Mouse (Mus musculus) liver, embryonic 14.5 days (tissue): ENCODE measurements at regions not wholly inside any gene's neighbourhood (a gene's known extent, or its start where the extent isn't known, plus 50 kb on each side); places are given as distances from the start of the nearest gene placed in this dataset.
A peak's percentile ranks its signal among the peaks of the same experiment; 100 is the strongest.

Source experiments
- ATAC-seq: fragments of 200-750 bp; cut with Nextera tagmentation; 2 replicates; pipeline ENCODE4 v1.8.0; 2017; ENCODE audit warnings: moderate number of reproducible peaks, mild to moderate bottlenecking, moderate library complexity; ENCODE audit not compliant: insufficient read depth
- DNase-seq, 3 experiments: peaks; one replicate each; pipeline ENCODE4 v3.0.0-alpha.2; 2012 to 2013; ENCODE audit warnings: low read depth in 3 of 3, low spot score in 3 of 3
- H3K27ac ChIP-seq: fragments of 300-500 bp; sonication (generic); 2 replicates; pipeline ENCODE4 v1.5.1; 2014; ENCODE audit warnings: moderate library complexity, mild to moderate bottlenecking, control low read depth, inconsistent platforms
- H3K27me3 ChIP-seq: fragments of 300-500 bp; sonication (generic); 2 replicates; pipeline ENCODE4 v1.6.1; 2014; ENCODE audit warnings: mild to moderate bottlenecking, low read length, moderate library complexity; ENCODE audit not compliant: control insufficient read depth, insufficient read depth
- H3K36me3 ChIP-seq: fragments of 300-500 bp; sonication (generic); replicated peaks from 2 replicates; pipeline ENCODE4 v1.6.1; 2014; ENCODE audit warnings: low read depth; ENCODE audit not compliant: control insufficient read depth, insufficient read depth
- H3K4me1 ChIP-seq, 2 experiments: fragments of 200-500 bp in 1 of 2; fragments of 300-500 bp in 1 of 2; sonication (generic) in 1 of 2; replicated peaks; 2 replicates each; pipeline ENCODE4 v1.6.1; 2012 to 2014; ENCODE audit warnings: antibody characterized with exemption in 1 of 2, inconsistent platforms in 1 of 2, low read length in 1 of 2; ENCODE audit not compliant: control insufficient read depth in 2 of 2, insufficient read depth in 2 of 2
- H3K4me2 ChIP-seq: fragments of 300-500 bp; sonication (generic); 2 replicates; pipeline ENCODE4 v1.6.1; 2014; ENCODE audit warnings: low read depth, mild to moderate bottlenecking, control low read depth, moderate library complexity
- H3K4me3 ChIP-seq, 2 experiments: fragments of 200-500 bp in 1 of 2; fragments of 300-500 bp in 1 of 2; sonication (generic) in 1 of 2; 2 replicates each; pipeline ENCODE4 v1.5.1; 2012 to 2014; ENCODE audit warnings: low read depth in 2 of 2, low read length in 2 of 2, mild to moderate bottlenecking in 2 of 2, control low read depth in 1 of 2, inconsistent platforms in 1 of 2, moderate library complexity in 1 of 2; ENCODE audit not compliant: insufficient read depth in 1 of 2
- H3K9ac ChIP-seq: fragments of 300-500 bp; sonication (generic); replicated peaks from 2 replicates; pipeline ENCODE4 v1.6.1; 2014; ENCODE audit warnings: mild to moderate bottlenecking, control low read depth, moderate library complexity
- H3K9me3 ChIP-seq: fragments of 300-500 bp; sonication (generic); 2 replicates; pipeline ENCODE4 v1.6.1; 2016; ENCODE audit warnings: low read length, mixed read lengths; ENCODE audit not compliant: control insufficient read depth
- CTCF ChIP-seq: IDR thresholded peaks from 2 replicates; pipeline ENCODE4 v1.5.1; 2016; ENCODE audit warnings: antibody characterized with exemption, low read depth, control low read depth
- EP300 ChIP-seq: IDR thresholded peaks from 2 replicates; pipeline ENCODE4 v1.6.1; 2016; ENCODE audit warnings: antibody characterized with exemption, low read depth
- WGBS: fragments of 180-500 bp; shearing (Covaris S2); extraction: QIAGEN DNeasy Blood & Tissue Kit; methylation state at CpG from one replicate; pipeline ENCODE4 v1.1.7; 2014; ENCODE audit not compliant: insufficient replicate concordance; 5-methylcytosine and 5-hydroxymethylcytosine counted together

- Histone ChIP-seq H3K4me1 (peaks cover 63 to 70% of the 10 kb centered on the region in 2 experiments), H3K9ac (no peak overlapping the region), H3K27me3 (no peaks in the 10 kb centered on the region), H3K36me3 (no peaks in the 10 kb centered on the region), H3K4me2 (no peak overlapping the region), H3K9me3 (no peaks in the 10 kb centered on the region), H3K4me3 (no peak overlapping the region), H3K27ac (peak overlapping the region; percentile 97)
- ATAC-seq (no peak), DNase-seq (no peak)
- TF ChIP-seq CTCF (no peak), EP300 (no peak)
- 86% methylated on average over 8 of the region's 8 CpGs for WGBS
Measured at GRCm38 (mm10) chr15:62161061-62161460, 1238.2 kb upstream of the A1bg start.

DNA sequence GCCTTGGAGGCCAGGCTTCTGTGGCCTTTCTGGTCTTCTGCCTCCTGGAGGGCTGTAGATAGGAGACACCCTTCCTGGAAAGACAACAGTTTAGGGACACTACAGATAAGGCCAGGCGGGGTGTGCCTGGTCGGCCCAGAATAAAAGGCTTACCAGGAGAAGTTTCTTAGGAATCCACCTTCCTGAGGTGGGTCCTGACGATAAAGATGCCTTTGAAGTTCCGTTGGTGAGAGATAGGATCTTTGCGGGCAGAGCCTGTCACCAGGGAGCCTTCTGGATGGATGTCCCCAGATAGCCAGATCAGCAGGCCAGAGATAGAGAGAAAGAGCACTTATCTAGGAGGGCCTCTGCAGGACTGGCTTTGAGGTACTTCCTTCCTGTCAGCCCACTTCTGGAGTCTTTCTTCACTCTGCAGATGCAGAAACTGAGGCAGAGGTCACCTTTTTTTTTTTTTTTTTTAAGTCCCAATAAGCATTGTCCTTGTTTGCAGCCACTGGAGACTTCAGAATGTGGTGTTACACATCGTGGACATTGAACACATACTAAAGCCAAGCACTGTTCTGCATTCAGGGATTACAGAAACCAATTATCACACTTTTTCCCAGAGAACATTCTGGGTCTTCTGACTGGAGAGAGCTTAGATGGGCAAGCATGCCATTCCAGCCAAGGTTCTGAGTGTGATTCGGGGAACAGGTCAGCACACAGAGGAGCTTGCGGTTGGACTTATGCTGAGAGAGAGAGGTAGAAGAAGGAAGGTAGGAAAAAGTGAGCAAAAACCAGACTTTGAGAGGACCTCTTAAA lies 1236.3 kb upstream of the A1bg start:
- Histone ChIP-seq H3K9me3 (no peaks in the 10 kb centered on the region), H3K9ac (peak overlapping the region; percentile 83), H3K27ac (peak overlapping the region; percentile 97), H3K36me3 (no peaks in the 10 kb centered on the region), H3K27me3 (no peaks in the 10 kb centered on the region), H3K4me2 (peak overlapping the region; percentile 88), H3K4me3 (peak overlapping the region in 1 of 2 experiments; percentile 41; a peak in 2 of 4 replicates), H3K4me1 (peaks cover 69 to 71% of the 10 kb centered on the region in 2 experiments)
- ATAC-seq (peak; percentile 96), DNase-seq (peak; percentile 82 to 91 (median 82))
- 21% methylated on average over 8 of the region's 8 CpGs for WGBS
- peak; percentile 98 for TF ChIP-seq EP300
- peak; percentile 53 for TF ChIP-seq CTCF

DNA sequence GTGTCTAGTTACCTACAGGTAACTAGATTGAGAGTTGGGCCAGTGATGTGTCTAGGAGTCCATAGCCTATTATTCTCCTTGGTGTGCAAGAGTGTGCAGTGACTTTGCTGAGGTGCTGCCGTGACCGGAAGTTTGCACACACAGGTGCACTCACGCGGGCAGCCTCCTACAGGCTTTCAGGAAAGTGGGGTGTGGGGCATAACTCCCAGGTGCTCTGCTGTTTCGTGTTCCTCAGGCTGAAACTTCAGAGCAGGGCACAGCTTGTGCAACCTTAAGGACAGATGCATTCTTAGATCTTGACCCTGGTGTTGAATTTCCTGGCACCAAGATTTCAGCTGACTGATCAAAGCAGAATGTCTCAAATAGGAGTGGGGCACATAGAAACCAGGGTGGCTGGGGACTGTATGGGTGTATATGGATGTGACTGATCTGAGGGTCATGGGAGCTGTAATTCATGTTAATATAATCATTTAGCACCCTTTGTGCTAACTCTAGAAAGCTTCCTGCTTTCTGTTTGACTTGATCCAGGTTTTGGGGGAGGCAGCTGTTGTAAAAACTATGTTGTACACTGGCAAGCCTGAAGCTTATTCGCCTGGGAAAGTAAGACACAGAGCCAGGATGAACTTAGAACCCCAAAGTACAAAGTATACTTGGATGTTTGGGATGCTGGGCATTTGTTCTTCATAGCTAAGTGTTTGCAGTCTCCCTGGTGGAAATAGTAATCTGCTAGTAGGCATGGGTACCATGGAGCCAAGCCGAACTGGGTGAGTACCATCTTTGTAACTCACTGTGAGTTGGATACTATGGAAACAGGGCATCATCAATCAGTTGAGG lies 1234.6 kb upstream of the A1bg start:
- Histone ChIP-seq H3K36me3 (no peaks in the 10 kb centered on the region), H3K27me3 (no peaks in the 10 kb centered on the region), H3K4me3 (no peak overlapping the region), H3K9ac (peak overlapping the region; percentile 83; the same call in 1 of the 2 replicates), H3K4me2 (peak overlapping the region; percentile 88), H3K9me3 (no peaks in the 10 kb centered on the region), H3K27ac (peak overlapping the region; percentile 97), H3K4me1 (peaks cover 66 to 70% of the 10 kb centered on the region in 2 experiments)
- ATAC-seq (no peak), DNase-seq (no peak)
- TF ChIP-seq EP300 = no peak
- TF ChIP-seq CTCF = no peak
- WGBS = 82% methylated on average over 7 of the region's 7 CpGs

DNA sequence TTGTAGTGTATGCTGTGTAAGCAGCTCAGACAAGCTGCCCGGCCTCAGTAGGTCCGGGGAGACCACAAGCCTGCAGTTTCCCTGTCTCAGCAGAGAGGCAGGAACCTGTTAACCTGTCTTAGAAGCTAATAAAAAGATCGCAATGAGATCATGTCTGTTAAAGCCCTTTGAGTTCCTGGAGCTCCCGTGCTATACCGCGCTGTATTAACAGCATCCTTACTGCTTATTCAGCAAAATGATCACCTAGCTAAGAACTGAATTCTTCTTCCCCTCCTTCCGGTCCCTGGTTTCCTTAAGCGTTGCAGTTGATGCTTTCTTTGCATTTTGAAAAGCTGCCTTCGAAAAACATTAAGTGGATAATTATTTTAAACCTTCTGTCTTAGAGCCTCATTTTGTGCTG lies 1230.4 kb upstream of the A1bg start:
- ATAC-seq (no peak), DNase-seq (no peak)
- 70% methylated on average over 9 of the region's 9 CpGs for WGBS
- Histone ChIP-seq H3K4me1 (peaks cover 56 to 80% of the 10 kb centered on the region in 2 experiments), H3K36me3 (no peaks in the 10 kb centered on the region), H3K4me2 (no peak overlapping the region), H3K27ac (peak overlapping the region; percentile 1; the same call in 1 of the 2 replicates), H3K9me3 (no peaks in the 10 kb centered on the region), H3K27me3 (no peaks in the 10 kb centered on the region), H3K4me3 (no peak overlapping the region), H3K9ac (peak overlapping the region; percentile 2)
- TF ChIP-seq CTCF (no peak), EP300 (no peak)

DNA sequence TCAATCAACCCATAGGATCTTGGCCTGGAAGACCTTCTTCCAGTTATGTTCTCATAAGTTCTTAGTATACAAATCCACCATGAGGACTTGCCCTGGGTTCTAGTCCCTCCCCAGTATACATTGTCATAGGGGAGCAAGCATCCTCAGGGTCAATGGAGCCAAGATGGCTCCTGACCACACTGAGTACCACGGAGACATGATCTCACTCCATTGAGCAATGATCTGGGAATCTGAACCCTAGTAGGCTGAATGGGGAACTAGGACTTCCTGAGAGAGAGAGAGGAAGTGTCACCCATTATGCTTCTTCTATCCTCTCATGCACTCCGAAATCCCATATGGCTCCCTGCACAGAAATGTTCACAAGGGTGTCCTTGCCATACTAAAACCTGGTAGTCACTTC lies 1229.3 kb upstream of the A1bg start:
- 62% methylated on average over 2 of the region's 2 CpGs for WGBS
- peak overlapping the region; percentile 7; the same call in 1 of the 2 replicates for H3K4me2 ChIP-seq
- no peak overlapping the region for H3K4me3 ChIP-seq
- ATAC-seq (no peak), DNase-seq (no peak)
- TF ChIP-seq CTCF (no peak), EP300 (no peak)
- H3K36me3 ChIP-seq = no peaks in the 10 kb centered on the region
- peaks cover 56 to 80% of the 10 kb centered on the region in 2 experiments for H3K4me1 ChIP-seq
- H3K9ac ChIP-seq = no peak overlapping the region
- H3K9me3 ChIP-seq = no peaks in the 10 kb centered on the region
- H3K27me3 ChIP-seq = no peaks in the 10 kb centered on the region
- H3K27ac ChIP-seq = peak overlapping the region; percentile 6
